Mouse (Mus musculus) CD4-positive, CD25-positive, alpha-beta regulatory T cell, adult 4 months (primary cell): ENCODE data around the gene Cend1. TPM values are rescaled to one million over a fixed set of nuclear protein-coding genes. Genes with fewer than 3 reads are reported as not detected.
A peak's percentile ranks its signal among the peaks of the same experiment; 100 is the strongest.
"Not testable (repeated sequence)": the region's sequence is repeated elsewhere in the genome, so short reads cannot be mapped to it uniquely, and the experiment has no call there.

Experiments used
- ATAC-seq: one replicate; pipeline ENCODE4 v1.8.0; 2017
- polyA plus RNA-seq, 2 experiments: library from polyadenylated mRNA; unstranded; fragments of 100-300 nt; shearing (Covaris generic); gene quantifications; one replicate each; pipeline ENCODE4 v1.2.1; 2017

The Cend1 gene
- polyA plus RNA-seq, 2 experiments from 2014 or later: not detected

- ATAC-seq: no peak
Observed at GRCm38 (mm10) chr7:141426948-141427730, 2.2 kb downstream of the Cend1 start.

GRCm38 (mm10) chr7:141423811-141424210, 5.5 kb downstream of the Cend1 start:
- ATAC-seq: no peak

- no peak for ATAC-seq
Observed at GRCm38 (mm10) chr7:141420030-141420702, 9.1 kb downstream of the Cend1 start.

- ATAC-seq: no peak
Observed at GRCm38 (mm10) chr7:141418970-141419369, 10.3 kb downstream of the Cend1 start.

GRCm38 (mm10) chr7:141417731-141418681, 11.3 kb downstream of the Cend1 start:
- no peak for ATAC-seq

- no peak for ATAC-seq
Observed at GRCm38 (mm10) chr7:141416144-141416841, 13.0 kb downstream of the Cend1 start.

GRCm38 (mm10) chr7:141413809-141414584, 15.3 kb downstream of the Cend1 start, which contains the start of gene Gatd1:
Gatd1 (minus strand) TSS chr7:141414136.
- ATAC-seq: peak; percentile 90

GRCm38 (mm10) chr7:141413331-141413730, 16.0 kb downstream of the Cend1 start:
- no peak for ATAC-seq

GRCm38 (mm10) chr7:141411667-141412066, 17.6 kb downstream of the Cend1 start:
- no peak for ATAC-seq

GRCm38 (mm10) chr7:141410631-141411030, 18.7 kb downstream of the Cend1 start:
- no peak for ATAC-seq

- peak; percentile 86 for ATAC-seq
Observed at GRCm38 (mm10) chr7:141408833-141409232, 20.5 kb downstream of the Cend1 start.

- ATAC-seq: not testable (repeated sequence)
Observed at GRCm38 (mm10) chr7:141407670-141408069, 21.6 kb downstream of the Cend1 start.

- ATAC-seq: no peak
Observed at GRCm38 (mm10) chr7:141405466-141405865, 23.8 kb downstream of the Cend1 start.

- ATAC-seq: peak; percentile 62
Observed at GRCm38 (mm10) chr7:141403305-141403704, 26.0 kb downstream of the Cend1 start.

- no peak for ATAC-seq
Observed at GRCm38 (mm10) chr7:141395348-141395747, 33.9 kb downstream of the Cend1 start.

GRCm38 (mm10) chr7:141394771-141395170, 34.5 kb downstream of the Cend1 start:
- ATAC-seq: no peak

- no peak for ATAC-seq
Observed at GRCm38 (mm10) chr7:141394158-141394557, 35.1 kb downstream of the Cend1 start.

- ATAC-seq: no peak
Observed at GRCm38 (mm10) chr7:141392552-141393222, 36.6 kb downstream of the Cend1 start.

- ATAC-seq: peak; percentile 98
Observed at GRCm38 (mm10) chr7:141391625-141392551, 37.4 kb downstream of the Cend1 start, which contains the start of gene Taldo1. Taldo1 (plus strand) TSS chr7:141392199.
